Mouse (Mus musculus): Measurements from ENCODE around the gene Gm20403. TPM values are rescaled to one million over a fixed set of nuclear protein-coding genes. Genes with fewer than 3 reads are reported as not detected.

Gene Gm20403
- total and polyA plus RNA-seq, 3 experiments: not detected

- Histone ChIP-seq H3K9ac (ENCODE audit: insufficient read depth, low read depth) (no peak overlapping the region), H3K4me1 (ENCODE audit: control insufficient read depth in 1 of 2, insufficient read depth in 2 of 2) (peaks cover 4 to 27% of the 10 kb centered on the region in 2 experiments; a peak in 3 of 4 replicates), H3K36me3 (replicated peaks in 1 of 2; ENCODE audit: control insufficient read depth in 1 of 2, insufficient read depth in 1 of 2, low read length in 1 of 2) (peaks cover 33 to 70% of the 10 kb centered on the region in 2 experiments), H3K79me2 (replicated peaks; ENCODE audit: control insufficient read depth, extremely low read depth, insufficient read depth, poor library complexity, severe bottlenecking) (peaks cover 43% of the 10 kb centered on the region), H3K9me3 (replicated peaks; ENCODE audit: low read length) (no peaks in the 10 kb centered on the region), H3K27me3 (replicated peaks) (no peaks in the 10 kb centered on the region), H3K4me3 (replicated peaks in 1 of 3; ENCODE audit: low read depth in 2 of 3, low read length in 2 of 3, poor library complexity in 1 of 3) (no peak overlapping the region), H3K27ac (ENCODE audit: insufficient read depth, low read depth) (no peak overlapping the region), H3K4me2 (ENCODE audit: insufficient read depth, low read depth, poor library complexity, severe bottlenecking) (no peak overlapping the region)
- dilution Hi-C loops (cut with MboI; ENCODE audit: extremely low pct_ligation_motif_present, extremely low pct_unique_long_range_greater_than_20kb, low sequenced_read_pairs) (no loop called here), in situ Hi-C loops (cut with MboI; ENCODE audit: low pct_ligation_motif_present, low pct_unique_long_range_greater_than_20kb, low sequenced_read_pairs) (no loop called here)
- TF ChIP-seq JUND (conservative IDR thresholded peaks at IDR 0.05; ENCODE audit: low read depth, low read length) (no peak), GABPA (IDR thresholded peaks at IDR 0.05; ENCODE audit: insufficient replicate concordance, low read depth, low read length) (no peak), ZMIZ1 (IDR thresholded peaks at IDR 0.05; ENCODE audit: low read depth, low read length) (no peak), ZC3H11A (IDR thresholded peaks at IDR 0.05; ENCODE audit: low read depth, low read length) (no peak), PAX5 (IDR thresholded peaks at IDR 0.05; ENCODE audit: low read length) (no peak), RCOR1 (conservative IDR thresholded peaks at IDR 0.05; ENCODE audit: low read depth, low read length) (no peak), IRF4 (IDR thresholded peaks at IDR 0.05; ENCODE audit: low read depth, low read length) (no peak), SIN3A (IDR thresholded peaks at IDR 0.05; ENCODE audit: low read length) (no peak), USF1 (IDR thresholded peaks at IDR 0.05; ENCODE audit: low read depth, low read length) (no peak), TBP (conservative IDR thresholded peaks at IDR 0.05; ENCODE audit: low read depth, low read length) (no peak), TCF12 (IDR thresholded peaks at IDR 0.05; ENCODE audit: low read depth, low read length) (no peak), SMC3 (IDR thresholded peaks at IDR 0.05; ENCODE audit: low read depth, low read length) (no peak), NRF1 (IDR thresholded peaks at IDR 0.05; ENCODE audit: low read depth, low read length) (no peak), E2F4 (IDR thresholded peaks at IDR 0.05; ENCODE audit: insufficient replicate concordance, low read depth, low read length) (no peak), POLR2A (IDR thresholded peaks at IDR 0.05; ENCODE audit: low read depth, low read length) (no peak), MXI1 (IDR thresholded peaks at IDR 0.05; ENCODE audit: low read depth, low read length) (no peak), USF2 (conservative IDR thresholded peaks at IDR 0.05; ENCODE audit: low read depth, low read length) (no peak), MAZ (IDR thresholded peaks at IDR 0.05; ENCODE audit: low read depth, low read length) (no peak), RAD21 (IDR thresholded peaks at IDR 0.05; ENCODE audit: low read depth, low read length) (no peak), UBTF (IDR thresholded peaks at IDR 0.05; ENCODE audit: low read depth, low read length) (no peak)
- no peak for DNase-seq (ENCODE audit: extremely low read depth)
Measured at GRCm38 (mm10) chr12:54956457-54956856, 29.9 kb downstream of the Gm20403 start.

GRCm38 (mm10) chr12:54946116-54946515 is 40.2 kb downstream of the Gm20403 start:
- TF ChIP-seq UBTF (IDR thresholded peaks at IDR 0.05; ENCODE audit: low read depth, low read length) (no peak), MAZ (IDR thresholded peaks at IDR 0.05; ENCODE audit: low read depth, low read length) (no peak), MAX (IDR thresholded peaks at IDR 0.05; ENCODE audit: low read length) (no peak), JUN (IDR thresholded peaks at IDR 0.05; ENCODE audit: insufficient read depth, low read depth, low read length) (no peak), HCFC1 (IDR thresholded peaks at IDR 0.05; ENCODE audit: low read depth, low read length) (no peak), GABPA (IDR thresholded peaks at IDR 0.05; ENCODE audit: insufficient replicate concordance, low read depth, low read length) (no peak), CTCF (conservative IDR thresholded peaks at IDR 0.05 in 1 of 2, IDR thresholded peaks at IDR 0.05 in 1 of 2; ENCODE audit: low read depth in 2 of 2, low read length in 2 of 2) (no peak), NELFE (IDR thresholded peaks at IDR 0.05; ENCODE audit: low read depth, low read length) (no peak), NRF1 (IDR thresholded peaks at IDR 0.05; ENCODE audit: low read depth, low read length) (no peak), ETS1 (conservative IDR thresholded peaks at IDR 0.05; ENCODE audit: low read depth, low read length) (no peak), PAX5 (IDR thresholded peaks at IDR 0.05; ENCODE audit: low read length) (no peak), TBP (conservative IDR thresholded peaks at IDR 0.05; ENCODE audit: low read depth, low read length) (no peak)
- Histone ChIP-seq H3K9ac (ENCODE audit: insufficient read depth, low read depth) (no peak overlapping the region), H3K4me1 (ENCODE audit: control insufficient read depth in 1 of 2, insufficient read depth in 2 of 2) (peaks cover 0 to 5% of the 10 kb centered on the region in 2 experiments; a peak in 2 of 4 replicates), H3K27ac (ENCODE audit: insufficient read depth, low read depth) (no peak overlapping the region), H3K4me2 (ENCODE audit: insufficient read depth, low read depth, poor library complexity, severe bottlenecking) (no peak overlapping the region), H3K9me3 (replicated peaks; ENCODE audit: low read length) (no peaks in the 10 kb centered on the region), H3K27me3 (replicated peaks) (no peaks in the 10 kb centered on the region), H3K4me3 (replicated peaks in 1 of 3; ENCODE audit: low read depth in 2 of 3, low read length in 2 of 3, poor library complexity in 1 of 3) (no peak overlapping the region), H3K36me3 (replicated peaks in 1 of 2; ENCODE audit: control insufficient read depth in 1 of 2, insufficient read depth in 1 of 2, low read length in 1 of 2) (peaks cover 37 to 77% of the 10 kb centered on the region in 2 experiments), H3K79me2 (replicated peaks; ENCODE audit: control insufficient read depth, extremely low read depth, insufficient read depth, poor library complexity, severe bottlenecking) (peaks cover 17% of the 10 kb centered on the region; the same call in 1 of the 2 replicates)
- in situ Hi-C loops (cut with MboI; ENCODE audit: low pct_ligation_motif_present, low pct_unique_long_range_greater_than_20kb, low sequenced_read_pairs): no loop called here
- no peak for DNase-seq (ENCODE audit: extremely low read depth)
- dilution Hi-C loops (cut with MboI; ENCODE audit: extremely low pct_ligation_motif_present, extremely low pct_unique_long_range_greater_than_20kb, low sequenced_read_pairs): no loop called here

Measured in CH12.LX (cell line).